Mouse (Mus musculus) frontal cortex, postnatal 36 days (tissue): ENCODE measurements at regions not wholly inside any gene's neighbourhood (a gene's known extent, or its start where the extent isn't known, plus 50 kb on each side); places are given as distances from the start of the nearest gene placed in this dataset.
"Not testable (repeated sequence)": the region's sequence is repeated elsewhere in the genome, so short reads cannot be mapped to it uniquely, and the experiment has no call there.

Experiments
- DNase-seq, 2 experiments: peaks; one replicate each; pipeline ENCODE4 v3.0.0; 2022; ENCODE audit warnings: low spot score in 2 of 2

GRCm38 (mm10) chr2:75781781-75782211, 50.2 kb upstream of the Agps start:
- DNase-seq: no peak

GRCm38 (mm10) chr2:75781078-75781477, 50.9 kb upstream of the Agps start:
- DNase-seq: peak in 1 of 2 experiments; percentile 36

- DNase-seq: not testable (repeated sequence)
These were observed 53.3 kb upstream of the Agps start for GRCm38 (mm10) chr2:75778628-75779027.

DNA sequence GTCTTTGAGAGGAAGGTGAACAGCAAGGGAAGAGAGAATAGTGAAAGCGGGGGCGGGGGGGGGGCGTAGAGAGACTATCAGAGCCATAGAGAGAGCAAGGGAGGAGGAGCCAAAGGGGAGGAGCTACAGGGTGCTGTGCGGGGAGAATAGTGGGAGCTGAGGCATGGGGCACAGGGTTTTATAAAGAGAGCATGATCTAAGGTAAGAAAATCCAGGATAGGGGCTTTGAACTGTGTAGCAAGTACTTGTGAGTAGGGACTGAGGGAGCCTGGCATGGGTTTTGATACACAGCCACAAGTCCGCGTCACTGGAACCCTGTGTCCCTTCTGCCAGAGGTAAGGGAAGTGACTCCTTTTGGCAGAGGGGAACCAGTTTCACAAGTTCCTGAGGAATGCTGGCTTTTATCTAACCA, 54.9 kb upstream of the Agps start:
- no peak for DNase-seq

- DNase-seq: no peak
These were observed 55.4 kb upstream of the Agps start for GRCm38 (mm10) chr2:75776533-75776932.

- DNase-seq: no peak
These were observed 56.8 kb upstream of the Agps start for GRCm38 (mm10) chr2:75775217-75775616.

GRCm38 (mm10) chr2:75773431-75773830, 58.5 kb upstream of the Agps start:
- DNase-seq: no peak

DNA sequence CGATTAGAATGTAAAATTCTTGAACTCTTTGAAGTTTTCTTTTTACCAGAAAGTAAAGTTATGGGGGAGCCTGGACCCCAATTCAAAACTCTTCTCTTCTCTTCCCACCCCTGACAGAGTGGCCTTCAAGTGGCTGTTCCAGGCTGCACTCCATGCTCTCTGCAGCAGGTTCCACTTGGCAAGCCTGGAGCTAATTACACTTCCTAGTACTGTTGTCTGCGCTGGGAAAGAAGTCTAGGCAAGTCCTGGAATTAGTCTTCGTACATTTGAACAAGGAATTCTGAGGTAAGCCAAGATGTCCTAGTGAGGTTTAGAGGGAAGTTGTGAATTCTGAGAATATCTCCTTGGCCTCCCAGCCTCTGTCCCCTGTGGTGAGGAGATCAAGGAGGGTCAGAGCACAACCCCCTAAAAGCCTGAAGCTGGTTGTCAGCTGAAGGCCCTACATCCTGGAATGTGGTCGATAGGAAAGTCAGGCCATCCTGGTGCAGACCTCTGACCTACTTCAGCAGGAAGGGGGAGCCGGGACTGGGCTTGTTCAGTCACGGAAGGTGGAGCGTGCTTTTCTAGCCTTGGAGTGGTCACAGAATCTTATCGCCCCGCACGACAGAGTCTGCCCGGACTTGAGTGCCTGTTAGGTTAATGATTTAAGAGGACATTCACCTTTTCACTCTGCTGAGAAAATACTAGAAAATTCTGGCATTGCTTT, 59.6 kb upstream of the Agps start:
- DNase-seq: no peak

GRCm38 (mm10) chr2:75770633-75771032, 61.3 kb upstream of the Agps start:
- no peak for DNase-seq

GRCm38 (mm10) chr2:75768559-75769304, 63.2 kb upstream of the Agps start:
- no peak for DNase-seq

DNA sequence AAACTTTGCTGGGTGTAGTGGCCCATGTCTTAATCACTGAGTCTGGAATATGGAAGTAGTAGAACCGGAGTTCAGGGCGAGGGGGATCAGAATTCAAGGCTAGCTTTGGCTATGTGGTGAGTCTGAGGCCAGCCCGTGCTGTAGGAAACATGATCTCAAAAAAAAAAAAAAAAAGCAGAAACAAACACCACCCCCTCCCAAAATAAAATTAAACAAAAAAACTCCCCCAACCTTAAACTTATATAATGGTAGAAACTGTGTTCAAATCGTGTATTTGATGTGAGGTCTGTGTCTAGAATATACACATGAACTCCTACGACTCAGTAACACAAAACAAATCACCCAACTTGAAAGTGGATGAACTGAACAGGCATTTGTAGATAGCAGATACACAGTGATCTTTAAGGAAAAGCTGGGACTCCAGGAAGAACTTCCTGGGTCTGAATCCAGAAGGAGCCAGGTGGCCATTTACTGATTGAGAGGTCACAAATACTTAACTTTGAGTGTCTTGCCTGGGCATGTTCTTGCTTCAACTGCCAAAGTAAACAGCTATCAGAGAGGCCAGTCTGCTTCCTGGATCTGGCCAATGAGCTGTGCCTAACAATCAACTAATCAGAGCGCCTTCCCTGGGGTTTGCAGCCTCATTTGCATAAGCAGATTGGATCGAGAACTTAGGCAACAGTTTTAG, 63.6 kb upstream of the Nfe2l2 start:
- no peak for DNase-seq

- DNase-seq: no peak
These were observed 61.0 kb upstream of the Nfe2l2 start for GRCm38 (mm10) chr2:75765403-75765802.

DNA sequence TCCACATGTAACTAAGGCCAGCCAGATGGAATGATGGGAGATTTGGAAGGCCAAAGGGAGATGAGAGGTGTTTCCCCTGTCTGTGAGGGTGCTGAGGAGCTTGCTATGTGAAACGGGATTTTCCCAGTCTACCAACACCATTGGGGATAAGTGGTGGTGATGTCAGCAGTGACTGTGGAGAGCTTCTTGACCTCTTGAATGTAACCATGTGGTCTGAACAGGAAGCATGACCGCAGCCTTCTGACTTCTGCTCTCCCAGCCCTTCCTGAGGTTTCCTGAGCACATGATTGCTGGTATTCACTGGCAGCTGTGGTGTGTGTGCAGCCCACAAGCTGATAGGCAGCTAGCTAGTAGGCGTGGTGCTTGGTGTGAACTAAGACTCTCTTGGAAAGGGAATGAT, 58.8 kb upstream of the Nfe2l2 start:
- DNase-seq: no peak

DNA sequence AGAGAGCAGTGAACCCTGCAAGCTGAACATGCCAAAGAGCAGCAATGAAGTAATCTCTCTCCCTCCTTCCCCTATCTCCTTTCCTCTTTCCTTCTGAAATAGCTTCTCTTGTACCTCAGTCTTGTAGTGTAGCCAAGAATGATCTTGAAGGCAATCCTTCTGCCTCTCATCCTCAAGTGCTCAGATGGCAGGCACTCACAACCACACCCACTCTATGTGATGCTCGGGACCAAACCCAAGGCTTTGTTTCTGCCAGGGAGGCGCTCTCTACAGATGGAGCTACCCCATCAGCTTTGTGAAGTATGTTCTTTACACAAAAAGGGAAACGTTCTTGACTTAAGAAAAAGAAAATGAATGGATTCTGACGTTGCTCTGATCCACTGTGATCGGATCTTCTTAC, 57.6 kb upstream of the Nfe2l2 start:
- DNase-seq: peak in 1 of 2 experiments; percentile 5

GRCm38 (mm10) chr2:75761626-75762025, 57.2 kb upstream of the Nfe2l2 start:
- no peak for DNase-seq

DNA sequence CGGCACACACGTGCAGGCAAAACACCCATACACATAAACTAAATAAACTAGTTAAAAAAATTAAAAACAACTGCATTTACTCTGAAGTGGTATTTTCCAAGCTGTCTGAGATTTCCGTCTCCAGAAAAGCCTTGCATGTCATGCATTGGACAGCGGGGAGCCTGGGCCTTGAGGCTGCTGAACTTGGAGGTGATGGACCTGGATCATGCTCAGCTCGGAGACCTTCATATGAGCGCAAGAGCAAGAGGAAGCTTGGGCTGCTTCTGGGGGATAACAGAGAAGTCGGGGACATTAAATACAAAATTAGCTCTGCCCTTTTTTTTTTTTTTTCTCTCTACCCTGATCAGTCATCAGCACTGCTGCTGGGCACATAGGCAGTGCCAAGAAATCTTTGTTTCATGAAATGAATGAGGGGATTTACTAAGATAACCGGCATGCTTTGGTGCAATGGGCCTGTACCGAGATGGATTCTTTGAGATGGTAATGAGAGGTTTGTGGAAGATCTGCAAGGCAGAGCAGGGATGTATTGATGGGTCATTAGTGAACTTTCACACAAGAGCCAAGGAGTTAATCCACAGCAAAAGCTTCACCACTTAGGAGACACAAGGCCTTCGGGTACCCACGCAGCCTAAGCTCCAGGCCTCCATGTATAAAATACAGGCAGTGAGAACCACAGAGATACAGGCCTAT, 54.9 kb upstream of the Nfe2l2 start:
- DNase-seq: no peak

DNA sequence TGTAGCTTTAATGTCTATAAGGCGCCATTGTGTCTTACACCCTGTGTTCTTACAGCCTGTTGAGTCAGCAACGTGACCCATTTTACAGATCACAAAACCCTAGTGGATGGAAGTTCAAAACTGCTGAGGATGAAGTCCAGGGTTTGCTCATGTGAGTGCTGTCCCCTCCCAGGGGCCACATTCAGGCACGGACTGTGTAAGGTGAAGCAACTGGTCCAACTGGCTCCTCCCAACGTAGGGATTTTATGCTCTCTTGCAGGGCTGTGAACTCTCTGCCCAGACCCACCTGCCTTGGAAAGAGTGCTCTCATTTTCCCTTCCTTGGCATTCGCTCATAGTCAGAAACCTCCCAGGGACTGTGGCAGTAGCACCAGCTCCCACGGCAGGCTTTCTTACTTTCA, 53.8 kb upstream of the Nfe2l2 start:
- DNase-seq: no peak

GRCm38 (mm10) chr2:75756704-75757638, 52.5 kb upstream of the Nfe2l2 start:
- peak; percentile 15 to 16 for DNase-seq

DNA sequence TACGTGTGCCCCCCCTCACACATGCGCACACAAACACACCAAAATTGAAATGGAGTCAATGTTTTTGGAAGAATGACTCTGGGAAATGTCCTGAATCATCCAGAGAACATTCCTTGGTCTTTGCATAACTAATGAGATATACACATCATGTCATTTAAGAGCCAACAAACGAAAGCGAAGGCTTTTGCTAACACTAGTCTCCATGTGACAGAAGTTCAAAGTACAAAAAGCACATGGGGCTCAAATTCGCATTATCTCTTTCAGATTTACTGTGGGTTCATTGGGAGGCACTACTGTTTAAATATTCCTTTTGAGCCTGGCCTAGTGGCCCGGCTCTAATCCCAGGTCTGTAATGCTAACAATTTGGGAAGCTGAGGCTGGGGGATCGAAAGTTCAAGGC, 50.2 kb upstream of the Nfe2l2 start:
- no peak for DNase-seq
